Mouse (Mus musculus) forebrain, postnatal 0 days (tissue): ENCODE results near the gene Efcab1. TPM values are rescaled to one million over a fixed set of nuclear protein-coding genes. Genes with fewer than 3 reads are reported as not detected.

ENCODE experiments used
- ATAC-seq: fragments of 200-750 bp; cut with Nextera tagmentation; 2 replicates; pipeline ENCODE4 v1.8.0; 2017; ENCODE audit warnings: mild to moderate bottlenecking, moderate library complexity
- DNase-seq: peaks from one replicate; pipeline ENCODE4 v3.0.0-alpha.2; 2015
- H3K27ac ChIP-seq: fragments of 300-500 bp; sonication (generic); 2 replicates; pipeline ENCODE4 v1.5.1; 2014; ENCODE audit warnings: low read depth, mild to moderate bottlenecking, antibody characterized with exemption, low read length, moderate library complexity, mixed read lengths
- H3K27me3 ChIP-seq: fragments of 300-500 bp; sonication (generic); 2 replicates; pipeline ENCODE4 v1.6.1; 2014; ENCODE audit warnings: mild to moderate bottlenecking, low read length, mixed read lengths; ENCODE audit not compliant: insufficient read depth
- H3K36me3 ChIP-seq: fragments of 300-500 bp; sonication (generic); 2 replicates; pipeline ENCODE4 v1.6.1; 2014; ENCODE audit warnings: mild to moderate bottlenecking, moderate library complexity; ENCODE audit not compliant: insufficient read depth
- H3K4me1 ChIP-seq: fragments of 300-500 bp; sonication (generic); 2 replicates; pipeline ENCODE4 v1.6.1; 2014; ENCODE audit warnings: antibody characterized with exemption; ENCODE audit not compliant: insufficient read depth
- H3K4me2 ChIP-seq: fragments of 300-500 bp; sonication (generic); 2 replicates; pipeline ENCODE4 v1.6.1; 2014; ENCODE audit warnings: low read depth, mild to moderate bottlenecking, moderate library complexity
- H3K4me3 ChIP-seq: fragments of 300-500 bp; sonication (generic); 2 replicates; pipeline ENCODE4 v1.5.1; 2014; ENCODE audit warnings: low read depth, low read length, mixed read lengths
- H3K9ac ChIP-seq: fragments of 300-500 bp; sonication (generic); 2 replicates; pipeline ENCODE4 v1.6.1; 2014; ENCODE audit warnings: mild to moderate bottlenecking
- H3K9me3 ChIP-seq: fragments of 300-500 bp; sonication (generic); 2 replicates; pipeline ENCODE4 v1.6.1; 2016; ENCODE audit warnings: low read length
- CTCF ChIP-seq: sonication (generic); IDR thresholded peaks from 2 replicates; pipeline ENCODE4 v1.5.1; 2016; ENCODE audit warnings: antibody characterized with exemption, control low read depth, low read depth
- WGBS: fragments of 180-500 bp; shearing (Covaris S2); extraction: QIAGEN DNeasy Blood & Tissue Kit; methylation state at CpG from one replicate; pipeline ENCODE4 v1.1.7; 2014; 5-methylcytosine and 5-hydroxymethylcytosine counted together
- polyA plus RNA-seq: library from polyadenylated mRNA; unstranded; fragments of >200 nt; fragmentation: Nextera tagmentation; extraction: Ambion mirVana; gene quantifications from 2 replicates; pipeline ENCODE4 v1.2.1, GENCODE M21; 2015
- total RNA-seq: library from RNA; depleted of rRNA; stranded (reverse); fragments of >200 nt; gene quantifications from 2 replicates; pipeline ENCODE4 v1.2.3, GENCODE M21; 2014; rRNA removed

Gene Efcab1
- total RNA-seq, result 19.1 and 21.7 TPM in 2 replicates
- 13.3 and 21.5 TPM in 2 replicates for polyA plus RNA-seq

GRCm38 (mm10) chr16:14906393-14907100 is at the start of gene Efcab1:
Efcab1 (plus strand) TSS chr16:14906606.
- peak within 1 kb of the TSS; percentile 34 for H3K4me3 ChIP-seq
- H3K36me3 ChIP-seq, result no peaks in the 10 kb centered on the region
- H3K27ac ChIP-seq, result peak within 1 kb of the TSS; percentile 71
- TF ChIP-seq CTCF, result no peak
- peak within 1 kb of the TSS; percentile 6 for H3K9ac ChIP-seq
- H3K4me2 ChIP-seq, result peak within 1 kb of the TSS; percentile 47
- H3K4me1 ChIP-seq, result no peaks in the 10 kb centered on the region
- ATAC-seq (peak; percentile 99), DNase-seq (peak; percentile 83)
- no peaks in the 10 kb centered on the region for H3K9me3 ChIP-seq
- 3% methylated on average over 15 of the region's 15 CpGs for WGBS
- no peaks in the 10 kb centered on the region for H3K27me3 ChIP-seq

GRCm38 (mm10) chr16:14859443-14859842 is 47.0 kb upstream of the Efcab1 start:
- DNase-seq, result no peak

GRCm38 (mm10) chr16:14884916-14885315 is 21.5 kb upstream of the Efcab1 start:
- no peak for ATAC-seq
- H3K27me3 ChIP-seq, result no peaks in the 10 kb centered on the region
- no peak for TF ChIP-seq CTCF
- WGBS, result 96% methylated on average over 2 of the region's 2 CpGs
- DNase-seq, result no peak
- no peak overlapping the region for H3K4me2 ChIP-seq
- no peak overlapping the region for H3K4me3 ChIP-seq
- no peaks in the 10 kb centered on the region for H3K4me1 ChIP-seq
- H3K27ac ChIP-seq, result no peak overlapping the region
- H3K9me3 ChIP-seq, result no peaks in the 10 kb centered on the region
- no peaks in the 10 kb centered on the region for H3K36me3 ChIP-seq
- H3K9ac ChIP-seq, result no peak overlapping the region

More at GRCm38 (mm10) chr16:14859443-14859842, 47.0 kb upstream of the Efcab1 start:
- no peak overlapping the region for H3K27ac ChIP-seq
- no peaks in the 10 kb centered on the region for H3K9me3 ChIP-seq
- no peak for TF ChIP-seq CTCF
- H3K4me1 ChIP-seq, result no peaks in the 10 kb centered on the region
- no peaks in the 10 kb centered on the region for H3K27me3 ChIP-seq
- no peak overlapping the region for H3K4me2 ChIP-seq
- ATAC-seq, result no peak
- H3K4me3 ChIP-seq, result no peak overlapping the region
- H3K9ac ChIP-seq, result no peak overlapping the region
- H3K36me3 ChIP-seq, result no peaks in the 10 kb centered on the region

GRCm38 (mm10) chr16:14885372-14885771 is 21.0 kb upstream of the Efcab1 start:
- no peaks in the 10 kb centered on the region for H3K9me3 ChIP-seq
- H3K4me2 ChIP-seq, result no peak overlapping the region
- H3K27me3 ChIP-seq, result no peaks in the 10 kb centered on the region
- H3K4me3 ChIP-seq, result no peak overlapping the region
- 82% methylated on average over 1 of the region's 1 CpGs for WGBS
- no peak overlapping the region for H3K27ac ChIP-seq
- ATAC-seq (no peak), DNase-seq (no peak)
- no peaks in the 10 kb centered on the region for H3K4me1 ChIP-seq
- no peak overlapping the region for H3K9ac ChIP-seq
- no peaks in the 10 kb centered on the region for H3K36me3 ChIP-seq
- TF ChIP-seq CTCF, result no peak

- Histone ChIP-seq H3K36me3 (no peaks in the 10 kb centered on the region), H3K9me3 (no peaks in the 10 kb centered on the region), H3K4me2 (no peak overlapping the region), H3K9ac (no peak overlapping the region), H3K4me1 (no peaks in the 10 kb centered on the region), H3K27ac (no peak overlapping the region), H3K27me3 (no peaks in the 10 kb centered on the region), H3K4me3 (no peak overlapping the region)
- ATAC-seq (no peak), DNase-seq (no peak)
- WGBS, result 60% methylated on average over 3 of the region's 3 CpGs
- TF ChIP-seq CTCF, result no peak
These were observed 13.9 kb upstream of the Efcab1 start for GRCm38 (mm10) chr16:14892492-14892891.

- peak; percentile 38; the same call in 1 of the 2 replicates for ATAC-seq
- TF ChIP-seq CTCF, result no peak
- Histone ChIP-seq H3K36me3 (no peaks in the 10 kb centered on the region), H3K9ac (no peak overlapping the region), H3K9me3 (no peaks in the 10 kb centered on the region), H3K4me2 (no peak overlapping the region), H3K4me3 (no peak overlapping the region), H3K4me1 (no peaks in the 10 kb centered on the region), H3K27me3 (no peaks in the 10 kb centered on the region), H3K27ac (no peak overlapping the region)
- 68% methylated on average over 4 of the region's 4 CpGs for WGBS
- DNase-seq, result no peak
These were observed 12.5 kb upstream of the Efcab1 start for GRCm38 (mm10) chr16:14893864-14894263.

GRCm38 (mm10) chr16:14894713-14895112 is 11.7 kb upstream of the Efcab1 start:
- Histone ChIP-seq H3K4me2 (no peak overlapping the region), H3K9me3 (no peaks in the 10 kb centered on the region), H3K9ac (no peak overlapping the region), H3K27ac (no peak overlapping the region), H3K27me3 (no peaks in the 10 kb centered on the region), H3K4me1 (no peaks in the 10 kb centered on the region), H3K4me3 (no peak overlapping the region), H3K36me3 (no peaks in the 10 kb centered on the region)
- ATAC-seq, result no peak
- no peak for DNase-seq
- WGBS, result 95% methylated on average over 1 of the region's 1 CpGs
- TF ChIP-seq CTCF, result no peak
